Mouse (Mus musculus) central nervous system, embryonic 18 days (tissue): ENCODE measurements around the gene Tmed2. TPM values are rescaled to one million over a fixed set of nuclear protein-coding genes. Genes with fewer than 3 reads are reported as not detected.

Experiments
- polyA plus RNA-seq: library from polyadenylated mRNA; depleted of rRNA; stranded (reverse); fragments of >200 nt; gene quantifications from 2 replicates; pipeline ENCODE4 v1.2.3, GENCODE M21; 2012; rRNA removed

The Tmed2 gene
- 156 and 157 TPM in 2 replicates for polyA plus RNA-seq

GRCm38 (mm10) chr5:124540383-124540786, at the start of gene Tmed2:
Gene Tmed2 (plus strand): TSS chr5:124540695.

GRCm38 (mm10) chr5:124530655-124531582, 9.6 kb upstream of the Tmed2 start, which contains the start of gene Rilpl1:
Gene Rilpl1 (minus strand): TSS chr5:124531391.

GRCm38 (mm10) chr5:124552558-124553307, 12.2 kb downstream of the Tmed2 start, which contains the start of gene Ddx55:
Gene Ddx55 (plus strand): TSS chr5:124552864.

DNA sequence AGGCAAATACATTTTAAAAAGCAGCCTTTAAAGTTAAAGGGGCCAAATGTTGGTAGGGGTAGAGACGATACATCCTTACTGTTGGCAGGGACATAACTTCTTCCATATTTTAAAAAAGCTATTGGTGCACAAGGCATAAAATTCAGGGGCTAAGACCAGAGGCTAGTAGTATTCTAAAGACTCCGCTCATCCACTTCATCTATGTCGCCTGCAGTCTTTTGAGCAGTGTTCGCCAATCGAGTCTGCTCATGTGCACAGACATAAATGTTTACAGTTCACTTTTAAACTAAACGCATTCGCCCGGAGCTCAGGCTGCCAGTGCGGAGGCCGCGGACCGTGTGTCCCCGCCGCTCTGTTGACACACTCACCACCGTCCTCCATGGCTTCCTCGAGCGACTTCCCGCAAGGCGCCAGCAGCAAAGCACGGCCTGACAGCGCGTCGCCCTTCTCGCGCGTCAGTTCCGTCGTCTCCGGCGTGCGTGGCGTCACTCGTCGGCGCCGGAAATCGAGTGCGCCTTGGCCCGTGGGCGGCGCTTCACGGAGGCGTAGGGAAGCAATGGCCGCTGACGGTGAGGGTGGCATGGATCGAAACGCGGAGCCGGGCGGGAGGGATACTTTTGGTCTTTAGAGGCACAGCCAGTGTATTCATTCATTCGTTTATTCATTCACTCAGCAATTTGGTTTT, 38.3 kb downstream of the Tmed2 start, which contains the start of the genes Eif2b1 and Gtf2h3:
Gene Eif2b1 (minus strand): TSS at position 499 of the 685 bp plus-strand sequence.
Gene Gtf2h3 (plus strand): TSS at position 508 of the 685 bp plus-strand sequence.

Other genes with a start within 250 kb of the Tmed2 start
- gene Mphosph9, start 212.7 kb upstream of the Tmed2 start, polyA plus RNA-seq, result 14.6 and 16.4 TPM in 2 replicates
- gene 2810006K23Rik, start 212.6 kb upstream of the Tmed2 start, polyA plus RNA-seq, result 10.4 and 12.1 TPM in 2 replicates
- 219 TPM in 2 replicates for gene Cdk2ap1, start 177.6 kb upstream of the Tmed2 start, polyA plus RNA-seq
- gene Sbno1, start 114.7 kb upstream of the Tmed2 start, polyA plus RNA-seq, result 38.8 and 39.9 TPM in 2 replicates
- gene Kmt5a, start 100.8 kb upstream of the Tmed2 start, polyA plus RNA-seq, result 51.8 and 54.4 TPM in 2 replicates
- 32.9 and 35.5 TPM in 2 replicates for gene Rilpl2, start 62.3 kb upstream of the Tmed2 start, polyA plus RNA-seq
- 12.1 and 12.8 TPM in 2 replicates for gene Snrnp35, start 57.6 kb upstream of the Tmed2 start, polyA plus RNA-seq
- gene Rilpl1, start 9.3 kb upstream of the Tmed2 start, polyA plus RNA-seq, result 10.2 and 11.8 TPM in 2 replicates
- gene Ddx55, start 12.2 kb downstream of the Tmed2 start, polyA plus RNA-seq, result 33.7 and 33.8 TPM in 2 replicates
- 44.2 and 44.5 TPM in 2 replicates for gene Eif2b1, start 38.4 kb downstream of the Tmed2 start, polyA plus RNA-seq
- 68.9 and 70.5 TPM in 2 replicates for gene Gtf2h3, start 38.4 kb downstream of the Tmed2 start, polyA plus RNA-seq
- gene Atp6v0a2, start 87.9 kb downstream of the Tmed2 start, polyA plus RNA-seq, result 28.5 and 29.2 TPM in 2 replicates
- 0.51 and 0.53 TPM in 2 replicates for gene Dnah10, start 184.4 kb downstream of the Tmed2 start, polyA plus RNA-seq